Mouse (Mus musculus): ENCODE data around the gene Hsf5. TPM values are rescaled to one million over a fixed set of nuclear protein-coding genes. Genes with fewer than 3 reads are reported as not detected.
A peak's percentile ranks its signal among the peaks of the same experiment; 100 is the strongest.

Gene Hsf5
- total RNA-seq, 2 experiments from 2014 or later = 0.17 TPM

DNA sequence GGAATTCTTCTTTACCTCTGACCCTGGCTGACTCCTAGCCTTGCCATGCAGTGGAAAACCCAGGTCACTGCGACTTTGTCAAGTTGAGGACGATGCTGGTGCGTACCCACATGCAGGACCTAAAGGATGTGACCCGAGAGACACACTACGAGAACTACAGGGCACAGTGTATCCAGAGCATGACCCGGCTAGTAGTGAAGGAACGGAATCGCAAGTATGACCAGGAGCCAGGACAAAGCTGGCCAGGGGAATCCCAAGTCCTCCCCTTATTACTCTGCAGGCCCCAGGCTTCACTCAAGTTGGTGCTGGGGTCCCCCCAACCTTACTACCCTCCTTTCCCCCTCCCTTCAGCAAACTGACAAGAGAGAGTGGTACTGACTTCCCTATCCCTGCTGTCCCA lies 27.4 kb upstream of the Hsf5 start:
- no peak for DNase-seq (ENCODE audit: low spot score in 2 of 2)

DNA sequence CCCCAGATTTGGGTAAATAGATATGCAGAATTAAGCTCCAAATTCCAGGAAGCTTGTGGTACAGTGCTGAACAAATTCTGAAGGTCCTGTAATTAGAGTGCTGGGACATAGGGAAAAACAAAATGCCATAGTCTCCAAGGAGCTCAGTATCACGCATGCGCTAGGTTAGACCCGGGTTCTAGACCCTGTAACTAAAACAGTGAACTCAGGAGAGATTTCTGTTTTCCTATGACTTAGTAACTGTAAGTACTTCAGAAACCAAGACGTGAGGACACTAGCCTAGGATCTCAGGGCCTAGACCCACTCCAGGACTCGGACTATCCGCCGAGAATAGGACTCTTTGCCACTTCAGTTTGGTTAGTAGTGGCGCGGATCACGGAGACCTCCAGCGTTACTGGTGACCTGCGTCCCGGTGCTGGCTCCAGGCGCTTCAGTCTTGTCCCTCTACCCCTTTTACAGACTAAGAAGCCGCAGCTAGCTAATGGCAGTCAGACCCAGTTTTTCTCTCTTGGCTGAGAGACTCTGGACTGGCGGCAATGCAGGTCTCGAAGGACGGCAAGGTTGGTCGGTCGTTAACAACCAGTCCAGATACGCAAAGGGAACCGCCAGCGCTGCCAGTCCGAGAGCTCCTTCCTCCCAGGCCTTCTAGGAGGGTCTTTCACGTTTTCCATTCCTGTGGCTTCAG lies 26.0 kb upstream of the Hsf5 start:
- peak in 1 of 2 experiments; percentile 17 for DNase-seq (ENCODE audit: low spot score in 2 of 2)

DNA sequence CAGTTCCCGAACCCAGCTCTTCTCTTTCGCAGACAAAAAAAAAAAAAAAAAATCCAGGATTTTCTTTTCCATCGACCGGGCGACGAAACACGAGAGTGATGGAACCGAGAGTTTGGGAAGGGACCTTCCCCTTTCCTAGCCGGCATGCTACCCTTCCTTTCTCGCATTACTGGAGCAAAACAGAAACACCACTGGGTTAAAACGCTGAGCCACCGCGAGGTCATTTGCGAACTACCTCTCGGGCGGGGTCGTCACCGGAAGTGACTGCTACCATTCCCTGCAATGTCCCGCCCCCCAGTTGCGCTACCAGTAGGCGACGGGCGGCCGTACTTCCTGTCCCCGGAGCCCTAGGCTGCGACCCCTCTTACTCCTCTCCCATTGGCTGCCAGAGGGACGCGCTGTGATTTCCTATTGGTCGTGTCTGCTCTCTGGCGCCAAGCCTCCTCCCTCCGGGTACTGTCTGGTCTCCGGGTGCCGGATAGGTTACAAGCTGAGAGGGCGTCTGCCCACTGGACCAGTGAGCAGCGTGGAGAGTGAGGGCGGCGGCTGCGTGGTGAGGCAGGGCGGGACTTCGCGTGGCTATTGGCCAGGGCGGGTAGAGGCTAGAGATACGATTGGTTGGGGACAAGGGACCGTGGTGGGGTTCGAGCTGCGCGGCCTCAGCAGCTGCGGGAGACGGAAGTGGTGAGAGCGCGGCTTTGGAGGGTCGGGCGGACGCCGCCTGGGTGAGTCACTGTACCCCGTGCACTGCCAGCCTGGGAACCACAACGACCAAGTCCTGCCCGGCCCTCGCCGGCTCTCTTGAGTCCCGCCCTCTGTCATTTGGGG lies 25.2 kb upstream of the Hsf5 start, which contains the start of gene Mtmr4:
Gene Mtmr4, plus strand, starts transcription at position 637 of the 828 bp plus-strand sequence.
- peak; percentile 91 to 98 for DNase-seq (ENCODE audit: low spot score in 2 of 2)

DNA sequence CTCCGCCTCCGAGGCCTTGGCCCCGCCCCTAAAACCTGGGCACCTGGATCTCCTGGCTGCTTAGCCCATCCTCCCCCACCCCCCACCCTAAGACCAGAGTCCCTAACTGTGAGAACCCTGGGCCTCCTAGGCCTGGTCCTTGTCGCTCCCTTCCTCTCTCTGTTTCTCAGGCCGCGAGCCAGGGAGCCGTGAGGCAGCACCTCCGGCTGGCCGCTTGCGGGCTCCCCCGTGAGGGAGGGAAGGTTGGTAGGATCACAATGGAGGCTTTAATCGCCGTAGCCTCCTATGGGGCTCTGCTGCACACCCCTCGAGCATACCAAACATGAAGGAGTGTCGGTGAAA lies 24.6 kb upstream of the Hsf5 start:
- DNase-seq (ENCODE audit: low spot score in 2 of 2) = no peak

DNA sequence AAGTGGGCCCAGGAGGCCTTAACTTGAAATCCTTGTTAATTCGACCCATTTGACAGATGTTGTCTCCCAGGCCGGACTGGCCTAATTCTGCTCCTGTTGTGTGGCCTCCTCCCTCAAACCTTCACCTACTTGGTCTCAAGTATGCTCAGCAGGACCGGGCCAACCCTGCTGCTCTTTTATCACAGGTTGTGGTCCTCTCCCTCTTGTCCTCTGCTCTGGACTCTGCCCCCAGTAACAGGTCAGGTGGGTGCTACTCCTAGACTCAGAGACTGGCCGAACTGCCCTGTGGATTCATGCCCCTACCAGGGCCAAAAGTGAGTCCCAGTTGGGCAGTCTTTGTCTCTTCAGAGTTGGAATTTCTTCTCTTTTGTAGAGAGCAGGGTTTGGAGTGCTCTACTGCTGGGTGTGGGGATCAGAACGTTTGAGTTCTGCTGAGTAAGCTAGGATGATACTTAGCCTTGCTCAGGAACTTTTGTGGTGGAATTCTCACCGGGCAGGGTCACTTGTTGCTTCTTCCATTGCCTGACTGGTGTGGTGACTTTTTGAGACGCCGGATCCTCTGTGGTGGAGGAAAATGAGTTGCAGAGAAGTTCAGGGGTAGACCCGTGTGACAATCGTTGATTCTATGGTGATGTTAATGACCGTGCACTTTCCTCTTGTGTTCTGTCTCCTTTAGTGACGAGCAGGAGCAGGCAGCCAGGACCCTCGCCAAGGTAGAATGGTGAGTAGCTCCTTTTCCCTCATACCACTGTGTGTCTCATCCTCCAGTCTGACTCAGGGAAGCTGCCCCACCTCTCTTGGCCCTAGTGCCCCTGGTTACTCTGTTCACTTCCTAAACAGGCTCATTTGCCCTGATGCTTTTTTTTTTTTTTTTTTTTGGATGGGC lies 24.0 kb upstream of the Hsf5 start:
- no peak for DNase-seq (ENCODE audit: low spot score in 2 of 2)

DNA sequence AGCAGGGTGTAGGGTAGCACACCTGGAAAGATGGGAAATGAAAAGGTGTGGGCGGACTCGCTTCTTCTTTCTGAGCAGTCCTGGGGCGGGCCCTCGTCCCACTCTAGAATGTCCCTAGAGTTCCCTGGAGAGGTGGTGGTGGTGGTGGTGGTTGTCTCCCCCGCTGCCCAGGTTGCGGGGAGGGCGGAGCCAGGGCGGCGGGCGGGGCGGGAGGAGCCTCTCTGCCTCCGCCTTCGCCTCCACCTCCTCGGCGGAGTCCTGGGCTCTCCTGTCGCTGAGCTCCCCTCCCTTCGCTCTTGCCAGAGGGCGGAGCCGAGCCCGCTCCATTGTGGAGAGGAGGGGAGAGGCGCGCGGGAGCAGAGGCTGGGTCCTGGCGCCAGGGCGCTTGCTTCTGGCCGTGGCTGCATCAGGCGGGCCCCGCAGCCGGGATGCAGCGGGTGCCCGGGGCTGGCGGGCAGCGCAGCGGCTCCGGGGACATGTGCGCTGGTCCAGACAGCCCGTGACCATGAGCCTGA lies 21.6 kb upstream of the Hsf5 start:
- peak; percentile 65 to 73 for DNase-seq (ENCODE audit: low spot score in 2 of 2)

DNA sequence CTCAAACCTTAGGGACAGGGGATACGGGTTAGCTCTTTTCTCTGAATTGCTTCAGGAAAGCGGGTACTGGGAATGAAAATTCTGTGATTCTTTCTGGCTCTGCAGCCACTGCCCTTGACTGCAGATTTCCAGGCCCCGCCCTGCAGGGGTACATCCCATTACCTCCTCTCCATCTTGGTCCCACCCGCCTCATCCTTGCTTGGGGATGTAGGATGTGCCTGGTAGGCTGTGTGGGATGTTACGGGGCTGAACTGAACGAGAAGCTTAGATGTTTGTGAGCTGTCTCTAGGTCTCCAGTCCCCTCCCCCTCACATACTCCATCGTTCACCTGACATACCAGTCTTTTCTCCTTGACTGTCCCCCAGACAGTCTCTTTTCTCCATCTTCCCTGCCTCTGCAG lies 21.0 kb upstream of the Hsf5 start:
- no peak for DNase-seq (ENCODE audit: low spot score in 2 of 2)

DNA sequence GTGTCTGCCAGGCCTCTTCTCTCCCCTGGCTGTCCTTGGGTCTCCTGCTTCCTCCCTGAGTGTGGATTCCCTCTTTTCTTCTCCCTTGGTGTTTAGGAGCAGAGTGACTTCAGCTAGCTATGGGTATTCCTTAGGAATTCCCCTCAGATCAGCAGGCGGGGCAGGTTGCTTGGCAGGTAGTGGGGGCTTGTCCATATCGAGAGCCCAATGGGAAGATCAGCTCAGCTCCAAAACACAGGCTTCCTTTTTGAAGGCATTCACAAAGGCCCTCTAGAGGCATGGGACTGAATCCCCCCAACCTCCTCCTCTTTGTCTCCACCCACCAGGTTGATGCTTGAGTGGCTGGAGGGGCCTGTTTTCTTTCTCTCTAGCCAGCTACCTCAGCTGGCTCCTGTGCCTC lies 20.5 kb upstream of the Hsf5 start:
- DNase-seq (ENCODE audit: low spot score in 2 of 2) = no peak

DNA sequence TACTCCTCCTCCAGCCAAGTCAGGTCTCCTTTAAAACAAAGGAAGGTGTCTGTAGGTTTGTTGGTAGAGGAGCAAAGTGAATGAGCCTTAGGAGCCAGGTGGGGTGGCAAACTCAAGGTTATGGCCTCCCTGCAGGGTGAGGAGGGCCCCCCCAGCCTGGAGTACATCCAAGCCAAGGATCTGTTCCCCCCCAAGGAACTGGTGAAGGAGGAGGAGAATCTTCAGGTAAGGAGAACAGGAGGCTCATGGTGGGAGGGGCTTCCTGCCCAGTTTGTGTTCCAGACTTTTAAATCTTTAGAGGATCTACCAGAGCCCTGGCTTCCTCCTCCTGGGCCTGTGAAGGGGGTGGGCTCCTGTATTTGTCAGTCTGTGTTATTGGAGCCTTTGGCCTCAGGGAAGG lies 19.9 kb upstream of the Hsf5 start:
- no peak for DNase-seq (ENCODE audit: low spot score in 2 of 2)

DNA sequence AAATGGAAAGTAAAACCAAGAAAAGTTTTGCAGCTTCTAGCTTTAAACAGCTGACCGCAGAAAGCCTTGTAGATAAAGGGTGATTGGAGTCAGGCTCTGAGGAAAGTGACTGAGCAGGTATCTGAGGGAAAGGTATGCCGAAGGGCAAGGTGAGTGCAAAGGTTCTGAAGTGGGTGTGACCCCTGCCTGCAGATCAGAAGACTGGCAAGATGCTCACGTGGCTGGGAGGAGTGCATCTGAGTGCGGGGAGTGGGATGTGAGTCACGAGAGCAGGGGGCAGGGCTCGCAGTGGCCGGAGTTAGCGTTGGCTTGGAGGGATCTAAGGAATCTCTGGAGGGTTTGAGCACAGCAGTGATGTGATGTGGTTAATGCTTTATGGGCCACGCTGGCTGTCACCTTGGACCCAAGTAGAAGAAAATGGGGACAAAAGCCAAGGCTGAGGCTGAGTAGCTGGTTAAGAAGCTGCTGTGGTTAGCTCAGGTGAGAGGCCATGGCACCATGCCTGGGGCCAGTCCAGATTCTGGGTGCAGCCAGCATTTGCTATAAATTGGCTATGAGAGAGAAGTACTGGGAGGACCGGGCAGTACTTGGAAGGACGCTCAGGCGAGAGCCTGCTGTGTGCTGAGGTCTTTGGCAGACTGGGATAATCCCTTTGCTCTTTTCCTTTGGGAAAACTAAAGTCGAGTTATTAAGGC lies 17.4 kb upstream of the Hsf5 start:
- no peak for DNase-seq (ENCODE audit: low spot score in 2 of 2)

DNA sequence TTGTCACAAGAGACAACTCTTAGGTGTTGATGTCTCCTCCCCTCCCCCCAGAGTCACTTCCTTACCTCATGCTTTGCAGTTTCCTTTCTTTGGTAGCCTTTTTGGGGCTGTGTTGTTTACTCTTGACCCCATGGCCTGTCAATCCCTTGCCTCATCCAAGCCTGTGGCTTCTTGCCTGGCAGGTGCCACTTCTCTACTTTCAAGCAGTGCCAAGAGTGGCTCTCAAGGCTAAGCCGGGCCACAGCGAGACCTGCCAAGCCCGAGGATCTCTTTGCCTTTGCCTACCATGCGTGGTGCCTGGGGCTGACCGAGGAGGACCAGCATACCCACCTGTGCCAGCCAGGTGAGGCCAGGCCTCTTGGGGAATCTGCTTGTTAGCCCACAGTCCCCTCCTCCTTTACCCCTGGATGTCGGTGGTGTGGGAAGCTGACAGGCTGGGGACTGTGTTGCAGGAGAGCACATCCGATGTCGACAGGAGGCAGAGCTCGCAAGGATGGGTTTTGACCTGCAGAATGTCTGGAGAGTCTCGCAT lies 16.6 kb upstream of the Hsf5 start:
- no peak for DNase-seq (ENCODE audit: low spot score in 2 of 2)

DNA sequence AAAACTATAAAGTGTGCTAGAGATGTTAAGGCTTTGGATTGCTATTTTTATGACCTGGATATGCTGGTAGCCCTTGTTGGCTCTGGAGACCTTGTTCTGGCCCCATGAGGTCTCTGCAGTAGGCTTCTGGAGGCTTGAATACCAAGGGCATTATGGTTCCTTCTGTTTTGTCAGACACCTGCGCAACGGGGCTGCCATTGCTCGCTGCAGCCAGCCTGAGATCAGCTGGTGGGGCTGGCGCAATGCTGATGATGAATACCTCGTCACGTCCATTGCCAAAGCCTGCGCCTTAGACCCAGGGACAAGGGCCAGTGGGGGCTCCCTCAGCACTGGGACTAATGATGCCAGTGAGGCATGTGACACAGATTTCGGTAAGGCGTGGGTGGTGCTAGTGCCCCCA lies 14.7 kb upstream of the Hsf5 start:
- no peak for DNase-seq (ENCODE audit: low spot score in 2 of 2)

DNA sequence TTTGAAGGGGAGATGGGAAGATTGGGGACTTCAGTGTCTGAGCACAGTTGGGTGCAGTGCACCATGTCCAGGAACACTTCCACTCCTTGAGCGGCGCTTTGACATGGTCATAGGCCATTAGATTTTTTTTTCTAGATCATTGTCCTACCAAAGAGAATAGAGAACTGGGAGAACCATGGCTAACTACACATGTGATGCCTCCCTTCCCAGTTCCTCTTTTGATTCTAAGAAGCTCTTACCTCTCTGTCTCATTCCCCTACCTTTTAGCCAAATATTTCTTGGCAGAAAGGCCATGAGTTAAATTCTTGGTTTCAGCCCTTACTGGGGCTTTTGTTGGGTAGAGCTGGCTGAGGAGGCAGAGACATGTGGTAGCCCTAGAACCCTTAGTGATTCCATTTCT lies 13.4 kb upstream of the Hsf5 start:
- no peak for DNase-seq (ENCODE audit: low spot score in 2 of 2)

DNA sequence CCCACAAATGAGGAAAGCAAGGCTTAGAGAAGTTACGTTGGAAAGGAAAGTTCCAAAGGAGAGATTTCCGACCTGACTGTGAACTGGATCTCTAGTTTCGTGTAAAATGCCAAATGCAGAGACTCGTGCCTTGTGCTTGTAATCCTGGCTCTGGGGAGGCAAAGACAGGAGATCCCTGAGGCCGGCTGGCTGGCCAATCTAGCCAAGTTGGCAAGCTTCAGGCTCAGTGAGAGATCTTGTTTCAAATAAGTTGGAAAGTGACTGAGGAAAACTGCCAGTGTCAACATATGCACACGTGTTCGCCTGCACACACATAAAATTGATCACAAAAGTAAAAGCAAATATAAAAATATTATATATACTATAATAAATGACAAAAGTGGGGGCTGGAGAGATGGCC lies 7.7 kb upstream of the Hsf5 start:
- DNase-seq (ENCODE audit: low spot score in 2 of 2) = no peak

DNA sequence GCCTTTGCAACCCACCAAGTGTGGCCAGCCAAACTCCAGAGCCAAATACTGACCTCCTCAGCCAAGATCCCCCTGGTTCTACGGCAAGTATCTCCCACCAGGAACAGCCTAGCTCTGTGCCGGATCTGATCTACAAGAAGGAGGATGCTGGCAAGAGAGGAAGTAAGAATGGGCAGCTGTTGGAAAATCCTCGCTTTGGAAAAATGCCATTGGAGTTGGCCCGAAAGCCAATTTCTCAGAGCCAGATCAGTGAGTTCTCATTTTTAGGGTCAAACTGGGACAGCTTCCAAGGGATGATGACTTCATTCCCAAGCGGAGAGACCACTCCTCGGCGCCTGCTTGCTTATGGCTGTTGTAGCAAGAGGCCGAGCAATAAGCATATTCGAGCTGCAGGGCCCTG lies 5.4 kb upstream of the Hsf5 start:
- DNase-seq (ENCODE audit: low spot score in 2 of 2) = no peak

DNA sequence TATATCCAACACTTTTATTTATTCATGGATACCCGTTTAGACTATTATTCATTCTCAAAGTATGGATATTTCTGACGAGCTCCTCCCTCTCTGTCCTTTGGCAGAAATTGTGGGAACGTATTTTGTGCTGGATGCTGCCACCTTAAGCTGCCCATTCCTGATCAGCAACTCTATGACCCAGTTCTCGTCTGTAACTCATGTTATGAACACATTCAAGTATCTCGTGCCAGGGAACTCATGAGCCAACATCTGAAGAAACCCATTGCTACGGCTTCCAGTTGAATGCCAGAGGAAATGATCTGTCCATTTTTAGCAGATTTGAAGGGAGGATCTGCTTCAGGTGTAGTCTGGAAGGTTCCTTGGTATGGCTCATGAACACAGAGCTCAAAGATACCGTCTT lies 3.0 kb upstream of the Hsf5 start:
- DNase-seq (ENCODE audit: low spot score in 2 of 2) = no peak

DNA sequence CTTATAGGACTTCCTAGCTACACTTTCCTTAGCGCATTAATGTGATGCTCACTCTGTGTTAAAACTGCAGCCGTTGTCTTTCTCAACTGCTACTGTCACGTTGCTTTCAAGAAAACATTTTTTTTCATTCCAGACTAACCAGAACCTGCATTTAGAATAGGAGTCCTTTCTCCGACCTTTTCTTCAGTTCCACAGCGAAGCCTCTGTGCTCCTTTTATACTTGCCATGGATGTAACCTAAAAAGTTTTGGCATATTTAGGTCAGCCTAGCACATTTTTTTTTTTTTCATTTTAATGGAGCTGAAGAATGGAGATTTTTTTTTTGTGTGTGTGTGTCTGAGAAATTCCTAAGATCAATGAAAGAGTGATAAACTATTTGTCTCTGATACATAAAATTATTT lies 1.4 kb upstream of the Hsf5 start:
- DNase-seq (ENCODE audit: low spot score in 2 of 2) = no peak

DNA sequence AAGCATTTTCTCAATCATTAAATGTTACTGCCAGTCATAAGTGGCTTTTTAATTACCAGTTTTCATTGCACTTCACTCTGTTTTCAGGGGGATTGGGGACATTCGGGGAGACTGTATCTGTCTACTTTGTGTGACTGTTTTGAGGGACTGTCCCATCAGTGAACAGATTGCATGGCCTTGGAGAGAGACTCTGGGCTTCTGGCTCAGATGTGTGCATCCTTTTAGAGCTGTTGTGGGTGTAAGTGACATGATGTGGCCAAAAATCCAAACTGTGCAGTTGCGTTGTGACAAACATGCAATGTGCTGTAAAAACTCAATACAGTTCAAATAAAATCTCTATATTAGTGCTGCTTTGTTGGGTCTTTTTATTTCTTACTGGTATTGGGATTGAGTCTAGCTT lies 1.0 kb upstream of the Hsf5 start:
- DNase-seq (ENCODE audit: low spot score in 2 of 2) = no peak

DNA sequence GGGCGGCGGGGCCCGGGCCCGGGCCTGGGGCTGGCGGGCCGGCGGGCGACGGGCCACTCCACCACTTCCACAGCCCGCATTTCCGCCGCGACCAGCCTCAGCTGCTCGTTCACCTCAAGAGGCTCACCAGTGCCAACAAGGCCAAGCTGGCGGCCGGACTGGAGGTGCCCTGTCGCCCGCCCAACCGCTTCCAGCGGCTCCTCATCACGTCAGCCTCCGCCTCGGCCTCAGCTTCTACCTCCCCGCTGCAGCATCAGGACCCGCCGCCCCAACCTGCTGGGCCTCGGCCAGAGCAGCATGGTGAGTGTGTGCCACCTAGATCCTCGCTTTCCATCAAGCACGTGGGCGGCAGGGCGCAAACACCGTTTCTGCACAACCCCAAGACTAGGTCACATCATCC lies 642 bp downstream of the Hsf5 start:
- DNase-seq (ENCODE audit: low spot score in 2 of 2) = no peak

DNA sequence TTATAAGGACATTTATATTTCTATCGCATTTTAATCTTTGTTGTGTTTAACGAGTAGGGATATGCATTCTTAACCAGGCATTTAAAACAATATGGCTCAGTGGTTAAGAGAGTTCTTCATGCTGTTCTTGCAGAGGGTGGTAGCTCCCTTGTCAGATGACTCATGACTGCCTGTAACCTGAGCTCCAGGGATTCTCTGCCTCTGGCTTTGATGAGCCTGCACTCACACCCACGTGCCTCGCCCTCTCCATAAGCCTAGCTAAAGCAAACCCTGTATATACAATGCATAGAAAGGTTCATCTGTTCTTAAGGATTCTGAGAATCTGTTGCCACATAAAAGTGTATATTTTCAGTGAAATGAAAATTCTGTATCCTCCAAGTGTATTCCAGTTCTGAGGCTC lies 6.2 kb downstream of the Hsf5 start:
- DNase-seq (ENCODE audit: low spot score in 2 of 2) = no peak

DNA sequence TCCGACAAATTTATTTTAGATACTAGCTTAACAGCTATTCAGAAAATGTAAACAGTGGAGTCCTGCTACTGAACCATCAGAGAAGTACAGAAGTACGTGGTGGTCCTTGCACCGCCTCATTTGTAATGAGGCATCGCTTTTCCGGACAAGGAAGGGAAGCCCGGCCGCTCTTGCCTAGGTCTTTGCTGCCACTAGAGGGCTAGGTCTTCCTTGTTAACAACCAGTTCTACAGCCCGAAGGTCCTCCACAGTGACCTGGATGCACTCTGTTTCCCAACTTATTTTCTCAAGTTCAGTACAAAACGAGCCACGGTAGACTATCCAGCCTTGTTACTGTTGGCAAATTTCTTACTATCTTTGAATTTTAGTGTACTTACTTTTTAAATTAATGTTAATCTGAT lies 12.9 kb downstream of the Hsf5 start:
- DNase-seq (ENCODE audit: low spot score in 2 of 2) = no peak
